Mouse (Mus musculus) midbrain, postnatal 0 days (tissue): ENCODE results near the gene Ppp1r12b. TPM values are rescaled to one million over a fixed set of nuclear protein-coding genes. Genes with fewer than 3 reads are reported as not detected.
A peak's percentile ranks its signal among the peaks of the same experiment; 100 is the strongest.

ENCODE experiments used
- ATAC-seq: fragments of 200-750 bp; cut with Nextera tagmentation; 2 replicates; pipeline ENCODE4 v1.8.0; 2017; ENCODE audit warnings: moderate number of reproducible peaks, mild to moderate bottlenecking, moderate TSS enrichment, moderate library complexity; ENCODE audit not compliant: low FRiP score
- DNase-seq: peaks from one replicate; pipeline ENCODE4 v3.0.0-alpha.2; 2015; ENCODE audit warnings: low spot score
- H3K27ac ChIP-seq: fragments of 300-500 bp; sonication (generic); 2 replicates; pipeline ENCODE4 v1.5.1; 2014; ENCODE audit warnings: low read depth, mild to moderate bottlenecking, low read length, mixed read lengths
- H3K27me3 ChIP-seq: fragments of 300-500 bp; sonication (generic); 2 replicates; pipeline ENCODE4 v1.6.1; 2014; ENCODE audit warnings: low read length, control low read depth, mixed read lengths; ENCODE audit not compliant: insufficient read depth
- H3K36me3 ChIP-seq: fragments of 300-500 bp; sonication (generic); 2 replicates; pipeline ENCODE4 v1.6.1; 2014; ENCODE audit warnings: low read length, control low read depth, mixed read lengths; ENCODE audit not compliant: insufficient read depth
- H3K4me1 ChIP-seq: fragments of 300-500 bp; sonication (generic); 2 replicates; pipeline ENCODE4 v1.6.1; 2014; ENCODE audit warnings: mild to moderate bottlenecking, control low read depth, antibody characterized with exemption, low read length, mixed read lengths; ENCODE audit not compliant: insufficient read depth
- H3K4me2 ChIP-seq: fragments of 300-500 bp; sonication (generic); 2 replicates; pipeline ENCODE4 v1.6.1; 2014; ENCODE audit warnings: low read depth, mild to moderate bottlenecking, low read length, mixed read lengths; ENCODE audit not compliant: poor library complexity, severe bottlenecking
- H3K4me3 ChIP-seq: fragments of 300-500 bp; sonication (generic); 2 replicates; pipeline ENCODE4 v1.5.1; 2014; ENCODE audit warnings: low read depth, mild to moderate bottlenecking, low read length, moderate library complexity
- H3K9ac ChIP-seq: fragments of 300-500 bp; sonication (generic); replicated peaks from 2 replicates; pipeline ENCODE4 v1.6.1; 2014; ENCODE audit warnings: mild to moderate bottlenecking, low read length, moderate library complexity, mixed read lengths; ENCODE audit not compliant: poor library complexity, severe bottlenecking
- H3K9me3 ChIP-seq: fragments of 300-500 bp; sonication (generic); 2 replicates; pipeline ENCODE4 v1.6.1; 2016; ENCODE audit warnings: low read length, control low read depth
- CTCF ChIP-seq: IDR thresholded peaks from 2 replicates; pipeline ENCODE4 v1.5.1; 2016; ENCODE audit warnings: antibody characterized with exemption, mild to moderate bottlenecking
- WGBS: fragments of 180-500 bp; shearing (Covaris S2); extraction: QIAGEN DNeasy Blood & Tissue Kit; methylation state at CpG from one replicate; pipeline ENCODE4 v1.1.7; 2014; 5-methylcytosine and 5-hydroxymethylcytosine counted together
- polyA plus RNA-seq: library from polyadenylated mRNA; unstranded; fragments of >200 nt; fragmentation: Nextera tagmentation; extraction: Ambion mirVana; gene quantifications from 2 replicates; pipeline ENCODE4 v1.2.1, GENCODE M21; 2015
- total RNA-seq: library from RNA; depleted of rRNA; stranded (reverse); fragments of >200 nt; gene quantifications from 2 replicates; pipeline ENCODE4 v1.2.3, GENCODE M21; 2014

The Ppp1r12b gene
- total and polyA plus RNA-seq, 2 experiments from 2014 or later: 11.3 to 43.8 TPM

- no peak overlapping the region for H3K27ac ChIP-seq
Measured at GRCm38 (mm10) chr1:134817120-134817519, 138.6 kb downstream of the Ppp1r12b start.

DNA sequence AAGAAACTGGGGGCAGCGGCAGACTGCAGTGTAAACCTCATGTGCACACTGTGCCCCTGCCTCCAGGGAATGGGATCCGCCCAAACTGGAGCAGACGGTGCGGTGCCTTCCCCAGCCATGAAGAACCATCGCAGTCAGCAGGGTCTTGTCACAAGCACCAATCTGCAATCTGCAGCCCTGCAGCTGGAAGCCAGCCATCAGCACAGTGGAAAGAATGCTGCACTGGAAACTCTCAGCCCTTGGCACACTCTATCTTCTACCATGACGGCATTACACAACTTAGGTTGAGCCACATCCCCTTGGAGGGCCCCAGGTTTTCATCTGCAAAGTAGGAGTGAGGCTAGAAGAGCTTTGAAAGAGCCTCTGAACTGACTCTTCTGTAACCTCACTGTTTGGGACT, 139.1 kb downstream of the Ppp1r12b start:
- no peak for TF ChIP-seq CTCF
- peak; percentile 77 for DNase-seq
- Histone ChIP-seq H3K9ac (no peak overlapping the region), H3K36me3 (no peaks in the 10 kb centered on the region), H3K4me1 (no peaks in the 10 kb centered on the region), H3K27me3 (no peaks in the 10 kb centered on the region), H3K4me2 (no peak overlapping the region), H3K27ac (no peak overlapping the region), H3K9me3 (no peaks in the 10 kb centered on the region), H3K4me3 (no peak overlapping the region)
- no peak for ATAC-seq
- WGBS: 57% methylated on average over 6 of the region's 6 CpGs

More at GRCm38 (mm10) chr1:134817120-134817519, 138.6 kb downstream of the Ppp1r12b start:
- TF ChIP-seq CTCF: no peak
- Histone ChIP-seq H3K4me1 (no peaks in the 10 kb centered on the region), H3K4me2 (no peak overlapping the region), H3K9ac (no peak overlapping the region), H3K36me3 (no peaks in the 10 kb centered on the region), H3K27me3 (no peaks in the 10 kb centered on the region), H3K9me3 (no peaks in the 10 kb centered on the region), H3K4me3 (no peak overlapping the region)
- ATAC-seq (no peak), DNase-seq (no peak)
- 98% methylated on average over 1 of the region's 1 CpGs for WGBS

DNA sequence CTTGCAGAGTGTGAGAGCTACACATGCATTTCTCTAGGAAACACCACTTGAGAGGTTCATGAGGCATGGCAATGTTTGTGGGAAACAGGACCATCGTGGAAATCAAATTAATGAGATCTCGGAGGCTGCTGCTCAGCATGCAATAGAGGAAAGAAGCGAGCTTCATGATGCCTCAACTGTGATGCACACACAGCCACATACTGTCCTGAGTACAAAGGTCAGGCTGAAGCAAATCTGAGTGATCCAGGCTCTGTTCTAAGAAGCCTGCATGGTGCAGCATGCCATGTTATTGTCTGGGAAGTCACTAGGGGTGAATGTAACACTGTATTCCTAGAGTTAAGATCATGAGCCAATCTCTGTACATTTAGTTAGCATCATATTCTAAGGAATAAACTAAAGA, 140.0 kb downstream of the Ppp1r12b start:
- H3K9me3 ChIP-seq: no peaks in the 10 kb centered on the region
- DNase-seq: no peak
- no peak overlapping the region for H3K27ac ChIP-seq
- no peak for TF ChIP-seq CTCF
- peaks cover 4% of the 10 kb centered on the region for H3K36me3 ChIP-seq
- H3K27me3 ChIP-seq: no peaks in the 10 kb centered on the region
- H3K4me3 ChIP-seq: no peak overlapping the region
- H3K4me2 ChIP-seq: no peak overlapping the region
- H3K9ac ChIP-seq: no peak overlapping the region
- H3K4me1 ChIP-seq: no peaks in the 10 kb centered on the region
- no peak for ATAC-seq
- 66% methylated on average over 3 of the region's 3 CpGs for WGBS

GRCm38 (mm10) chr1:134805471-134805870, 150.3 kb downstream of the Ppp1r12b start:
- no peaks in the 10 kb centered on the region for H3K9me3 ChIP-seq
- ATAC-seq (no peak), DNase-seq (peak; percentile 47)

DNA sequence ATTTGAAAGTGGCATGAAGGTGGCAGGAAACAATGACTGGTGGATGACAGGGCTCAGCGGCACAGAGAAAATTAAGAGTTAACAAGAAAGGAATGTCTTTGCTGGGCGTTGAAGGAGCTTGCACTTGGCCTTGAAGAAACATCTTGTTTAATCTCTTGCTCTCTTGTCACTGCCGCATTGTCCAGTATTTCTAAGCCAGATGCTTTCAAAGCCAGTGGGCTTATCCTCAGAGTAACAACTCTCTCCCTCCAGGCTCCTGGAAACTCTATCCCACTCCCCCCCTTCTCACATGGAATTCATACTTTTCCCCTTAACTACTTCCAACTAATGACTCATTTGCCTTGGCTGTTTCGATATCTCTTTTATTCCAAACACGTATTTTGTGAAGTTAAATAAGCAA, 151.4 kb downstream of the Ppp1r12b start:
- no peaks in the 10 kb centered on the region; the same call in 1 of the 2 replicates for H3K36me3 ChIP-seq
- 41% methylated on average over 5 of the region's 5 CpGs for WGBS
- no peak overlapping the region for H3K4me3 ChIP-seq
- no peak for TF ChIP-seq CTCF
- no peaks in the 10 kb centered on the region for H3K9me3 ChIP-seq
- no peak overlapping the region for H3K4me2 ChIP-seq
- peaks cover 5% of the 10 kb centered on the region; the same call in 1 of the 2 replicates for H3K4me1 ChIP-seq
- DNase-seq (no peak), ATAC-seq (no peak)
- no peaks in the 10 kb centered on the region for H3K27me3 ChIP-seq
- no peak overlapping the region for H3K9ac ChIP-seq
- no peak overlapping the region for H3K27ac ChIP-seq

More at GRCm38 (mm10) chr1:134805471-134805870, 150.3 kb downstream of the Ppp1r12b start:
- peaks cover 5% of the 10 kb centered on the region; the same call in 1 of the 2 replicates for H3K4me1 ChIP-seq
- no peak overlapping the region for H3K4me3 ChIP-seq
- H3K27ac ChIP-seq: no peak overlapping the region
- H3K27me3 ChIP-seq: no peaks in the 10 kb centered on the region
- 51% methylated on average over 9 of the region's 9 CpGs for WGBS
- no peak overlapping the region for H3K9ac ChIP-seq
- H3K36me3 ChIP-seq: peaks cover under 1% of the 10 kb centered on the region; the same call in 1 of the 2 replicates
- TF ChIP-seq CTCF: no peak
- H3K4me2 ChIP-seq: no peak overlapping the region

GRCm38 (mm10) chr1:134803286-134804117, 152.2 kb downstream of the Ppp1r12b start:
- H3K4me3 ChIP-seq: no peak overlapping the region
- TF ChIP-seq CTCF: no peak
- no peak overlapping the region for H3K9ac ChIP-seq
- no peaks in the 10 kb centered on the region for H3K27me3 ChIP-seq
- WGBS: 44% methylated on average over 16 of the region's 16 CpGs
- ATAC-seq: no peak
- H3K27ac ChIP-seq: peak overlapping the region; percentile 32; the same call in 1 of the 2 replicates
- no peaks in the 10 kb centered on the region for H3K9me3 ChIP-seq
- no peaks in the 10 kb centered on the region; the same call in 1 of the 2 replicates for H3K36me3 ChIP-seq
- DNase-seq: peak; percentile 41
- no peak overlapping the region for H3K4me2 ChIP-seq
- peaks cover 5% of the 10 kb centered on the region; the same call in 1 of the 2 replicates for H3K4me1 ChIP-seq
